Mouse (Mus musculus) urinary bladder, postnatal 10 days (tissue): Measurements from ENCODE around the gene 1810009J06Rik.
"Not testable (repeated sequence)": the region's sequence is repeated elsewhere in the genome, so short reads cannot be mapped to it uniquely, and the experiment has no call there.

Experiments used
- DNase-seq: peaks from one replicate; pipeline ENCODE4 v3.0.0; 2022; ENCODE audit warnings: low spot score

The 1810009J06Rik gene

DNA sequence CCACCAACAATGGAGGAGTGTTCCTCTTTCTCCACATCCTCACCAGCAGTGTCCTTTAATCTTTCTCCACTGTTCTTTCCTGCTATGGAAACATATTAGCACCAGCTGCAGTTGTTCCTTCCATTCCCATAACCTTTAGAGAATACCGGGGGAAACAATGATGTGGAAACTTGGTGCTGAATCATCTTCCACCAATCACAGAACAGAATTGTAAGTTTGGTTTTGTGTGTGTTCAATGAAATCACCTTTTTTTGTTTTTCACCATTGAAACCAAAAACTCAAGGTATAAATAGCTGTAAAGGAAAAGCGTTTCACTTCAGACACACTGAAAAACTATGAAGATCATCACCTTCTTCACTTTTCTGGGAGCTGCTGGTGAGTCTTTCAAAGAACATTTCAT is at the start of gene 1810009J06Rik:
Gene 1810009J06Rik (plus strand): TSS at position 301 of the 400 bp plus-strand sequence.
- not testable (repeated sequence) for DNase-seq

DNA sequence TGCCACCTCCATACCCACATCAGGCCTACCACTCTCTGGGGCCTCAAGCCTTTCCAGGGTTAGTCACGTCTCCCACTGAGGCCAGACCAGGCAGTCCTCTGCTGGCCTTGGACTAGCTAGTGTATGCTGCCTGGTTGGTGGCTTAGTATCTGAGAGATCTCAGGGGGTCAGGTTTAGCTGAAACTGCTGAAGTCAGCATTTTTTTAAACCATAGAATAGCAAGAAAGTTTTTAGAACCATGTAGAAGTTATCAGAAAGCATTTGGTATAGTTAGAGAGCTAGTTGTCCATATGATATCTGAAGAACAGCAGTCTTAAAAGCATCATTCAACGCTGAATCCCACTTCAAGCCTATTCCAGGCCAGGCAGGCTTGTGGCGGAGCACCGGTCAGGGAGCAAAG is 44.6 kb upstream of the 1810009J06Rik start:
- DNase-seq = no peak

DNA sequence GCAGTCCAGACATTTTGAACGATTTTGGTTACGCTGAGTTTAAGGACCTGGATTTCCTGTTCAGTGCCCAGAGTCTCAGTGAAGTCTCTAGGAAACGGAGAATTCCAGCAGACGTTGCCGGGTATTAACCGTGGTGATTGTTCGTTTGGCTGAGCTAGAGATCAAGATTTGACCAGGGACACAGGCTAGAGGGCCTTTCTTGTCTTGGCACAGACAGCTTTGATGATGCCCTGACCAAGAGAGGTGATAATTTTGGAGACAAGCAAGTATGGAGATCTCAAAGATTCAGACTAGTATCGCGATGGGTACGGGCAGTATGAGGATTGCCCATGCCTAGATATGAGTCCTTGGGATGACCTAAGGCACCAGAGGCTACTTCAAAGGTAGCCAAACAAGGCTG is 24.1 kb upstream of the 1810009J06Rik start, which contains the start of gene 1700074P13Rik:
Gene 1700074P13Rik (minus strand): TSS at position 101 of the 400 bp plus-strand sequence.
- no peak for DNase-seq

DNA sequence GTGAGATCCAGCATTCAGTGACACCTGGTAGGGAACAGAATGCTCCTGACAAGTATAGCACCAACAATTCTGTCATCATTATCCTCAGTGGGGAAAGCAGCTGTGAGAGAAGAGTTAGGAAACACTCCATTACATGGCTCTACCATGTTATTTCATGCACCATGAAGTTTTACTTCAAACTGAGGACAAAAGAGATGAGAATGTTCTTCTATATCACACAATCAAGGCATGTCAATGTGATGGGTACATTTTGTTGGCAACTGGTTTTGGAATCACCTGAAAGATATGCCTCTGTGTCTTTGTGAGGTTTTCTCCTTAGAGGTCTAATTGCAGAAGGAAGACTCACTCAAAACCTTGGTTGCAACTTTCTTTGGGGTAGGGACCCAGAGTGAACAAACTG is 12.8 kb upstream of the 1810009J06Rik start, which contains the start of gene Gm4744:
Gene Gm4744 (minus strand): TSS at position 101 of the 400 bp plus-strand sequence.
- DNase-seq = no peak

DNA sequence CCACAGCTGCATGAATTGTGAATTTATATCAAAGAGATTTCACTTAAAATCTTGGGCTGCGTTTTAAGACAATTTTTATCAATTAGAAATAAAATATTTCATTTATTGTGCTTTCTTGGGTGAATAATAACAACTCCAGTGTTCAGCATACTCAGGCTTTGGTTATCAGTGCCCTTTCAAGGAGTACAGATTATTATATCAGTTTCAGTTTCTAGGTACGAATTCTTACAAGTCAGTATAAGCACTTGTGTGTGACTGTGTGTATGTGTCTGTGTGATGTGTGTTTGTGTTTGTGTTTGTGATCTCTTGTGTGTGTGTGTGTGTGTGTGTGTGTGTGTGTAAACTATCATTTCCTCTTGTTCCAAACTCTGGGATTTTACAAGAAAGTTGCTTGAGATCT is 10.8 kb upstream of the 1810009J06Rik start:
- DNase-seq = no peak

DNA sequence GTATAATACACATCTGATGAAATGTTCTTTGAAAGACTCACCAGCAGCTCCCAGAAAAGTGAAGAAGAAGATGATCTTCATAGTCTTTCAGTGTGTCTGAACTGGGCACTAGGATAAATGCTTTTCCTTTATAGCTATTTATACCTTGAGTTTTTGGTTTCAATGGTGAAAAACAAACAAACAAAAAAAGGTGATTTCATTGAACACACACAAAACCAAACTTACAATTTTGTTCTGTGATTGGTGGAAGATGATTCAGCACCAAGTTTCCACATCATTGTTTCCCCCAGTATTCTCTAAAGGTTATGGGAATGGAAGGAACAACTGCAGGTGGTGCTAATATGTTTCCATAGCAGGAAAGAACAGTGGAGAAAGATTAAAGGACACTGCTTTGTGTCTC is 34.8 kb downstream of the 1810009J06Rik start, which contains the start of gene Gm2663:
Gene Gm2663 (minus strand): TSS at position 101 of the 400 bp plus-strand sequence.
- not testable (repeated sequence) for DNase-seq

DNA sequence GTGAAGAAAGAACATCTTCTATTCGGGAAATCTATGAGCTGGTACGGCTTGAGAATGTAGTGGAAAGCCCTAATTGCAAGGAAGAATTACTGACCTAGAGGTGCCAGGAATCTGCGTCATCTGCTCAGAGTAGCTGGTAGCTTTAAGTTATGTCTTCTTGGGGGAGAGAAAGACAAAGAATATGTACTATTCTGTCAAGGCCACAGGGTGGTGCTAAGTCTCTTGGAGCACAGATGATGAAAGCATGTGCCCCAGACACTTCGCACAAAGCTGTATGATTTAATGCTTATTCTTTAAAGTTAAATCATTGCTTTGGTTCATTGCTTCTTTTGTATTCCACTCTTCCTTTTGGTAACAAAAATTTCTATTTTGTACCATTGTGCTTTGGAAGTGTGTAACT is 50.5 kb downstream of the 1810009J06Rik start:
- DNase-seq = no peak
